ENCODE assay signal across 8 mouse cellular contexts in the genomic region with DNA sequence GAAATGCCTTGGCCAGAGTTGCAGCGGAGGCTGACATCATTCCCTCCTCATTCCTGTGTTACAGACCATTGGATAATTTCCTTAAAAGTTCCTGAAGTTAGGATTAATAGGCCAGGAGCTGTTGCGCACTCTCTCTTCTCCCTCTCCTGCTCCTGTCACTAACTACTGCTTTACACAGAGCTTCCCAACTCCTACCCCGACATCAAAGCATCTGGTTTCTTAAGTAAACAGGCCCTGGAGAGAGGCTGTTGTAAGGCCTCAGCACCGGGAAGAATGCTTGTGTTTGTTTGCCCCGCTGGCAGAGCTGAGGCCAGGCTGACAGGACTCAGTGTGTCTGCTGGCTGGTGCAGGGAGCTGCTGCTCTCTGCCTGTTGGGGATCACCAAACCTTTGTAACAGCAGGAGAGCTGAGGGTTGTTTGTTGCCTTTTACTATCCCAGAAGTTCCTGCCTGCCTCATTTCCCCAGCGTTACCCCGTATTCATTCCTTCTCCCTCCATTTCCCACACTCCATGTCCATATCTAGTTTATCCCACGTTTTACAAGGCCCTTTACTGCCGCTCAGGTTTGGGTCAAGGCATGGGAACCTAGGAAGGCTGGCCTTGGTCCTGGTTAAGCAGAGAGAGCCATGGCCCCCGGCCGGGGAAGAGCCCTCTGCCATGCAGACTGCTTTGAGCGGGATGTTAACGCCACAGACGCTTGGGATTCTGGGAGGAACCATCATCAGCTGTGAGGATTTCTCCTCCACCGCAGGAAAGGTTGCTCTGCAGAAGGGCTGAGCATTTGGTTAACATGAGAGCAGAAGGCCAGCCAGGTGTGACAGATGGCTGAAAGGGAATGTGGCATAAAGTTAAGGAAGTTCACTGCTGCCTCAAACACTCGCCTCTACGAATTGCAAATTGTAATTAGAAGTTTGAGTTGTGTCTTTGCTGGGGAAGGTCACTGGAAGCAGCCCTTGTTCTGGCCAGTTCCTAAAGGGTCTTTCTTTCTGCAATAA. TPM values are rescaled to one million over a fixed set of nuclear protein-coding genes. Genes with fewer than 3 reads are reported as not detected.
DNase-seq lines count a peak whose midpoint lies in the region; ATAC-seq and TF ChIP-seq lines count a peak whose summit lies in the region.

No protein-coding gene starts in this region.

- peak overlapping the region; percentile 29 for H3K4me3 ChIP-seq in left cerebral cortex, adult 2 months
- H3K4me3 ChIP-seq in embryonic facial prominence, embryonic 14.5 days (ENCODE audit: low read depth, low read length): no peak overlapping the region
- no peak overlapping the region for H3K4me3 ChIP-seq in intestine, postnatal 0 days (ENCODE audit: low read depth, low read length)

- H3K4me1 ChIP-seq in embryonic facial prominence, embryonic 14.5 days (ENCODE audit: control insufficient read depth, insufficient read depth, low read length): peaks cover 38% of the 10 kb centered on the region
- peaks cover 7% of the 10 kb centered on the region; the same call in 1 of the 2 replicates for H3K4me1 ChIP-seq in intestine, postnatal 0 days (replicated peaks; ENCODE audit: control insufficient read depth, insufficient read depth, low read length)

- DNase-seq in left cerebral cortex, adult 2 months (ENCODE audit: extremely low spot score in 1 of 2, low spot score in 2 of 2): no peak
- no peak for DNase-seq in left cerebral cortex, adult 8-10 months (ENCODE audit: low spot score in 2 of 2)
- DNase-seq in embryonic facial prominence, embryonic 14.5 days (ENCODE audit: low spot score): peak; percentile 84
- peak; percentile 60 for DNase-seq in lung, postnatal 14 days
- no peak for DNase-seq in thymus, postnatal 4 days
- DNase-seq in adrenal gland, adult 2 months: no peak
- DNase-seq in T-cell, adult 2 months (ENCODE audit: low spot score): no peak

- peak overlapping the region; percentile 26 for H3K9ac ChIP-seq in embryonic facial prominence, embryonic 14.5 days (ENCODE audit: low read depth, low read length)
- H3K9ac ChIP-seq in intestine, postnatal 0 days (ENCODE audit: low read depth, low read length): no peak overlapping the region

- no peaks in the 10 kb centered on the region for H3K9me3 ChIP-seq in embryonic facial prominence, embryonic 14.5 days (ENCODE audit: control insufficient read depth, low read length)
- H3K9me3 ChIP-seq in intestine, postnatal 0 days (ENCODE audit: control insufficient read depth): no peaks in the 10 kb centered on the region

- no peak for TF ChIP-seq CTCF in left cerebral cortex, adult 2 months (IDR thresholded peaks at IDR 0.05)
- no peak for TF ChIP-seq CTCF in intestine, postnatal 0 days (IDR thresholded peaks at IDR 0.05; ENCODE audit: low read depth)

- intact Hi-C loops in left cerebral cortex, adult 2 months (cut with DNase I): loop anchor here (5.0 to 10.0 kb wide), 2 partner anchors 39 to 277 kb away; a partner anchor contains a TSS

- ATAC-seq in embryonic facial prominence, embryonic 14.5 days (ENCODE audit: low read depth): no peak
- ATAC-seq in intestine, postnatal 0 days: peak; percentile 32; the same call in 1 of the 2 replicates

- peak overlapping the region; percentile 85 for H3K27ac ChIP-seq in left cerebral cortex, adult 2 months
- H3K27ac ChIP-seq in embryonic facial prominence, embryonic 14.5 days (replicated peaks; ENCODE audit: low read depth, low read length): peak overlapping the region; percentile 54
- H3K27ac ChIP-seq in intestine, postnatal 0 days (ENCODE audit: low read depth, low read length): peak overlapping the region; percentile 1; the same call in 1 of the 2 replicates

- WGBS in embryonic facial prominence, embryonic 14.5 days: 24% methylated on average over 17 of the region's 17 CpGs
- 41% methylated on average over 17 of the region's 17 CpGs for WGBS in intestine, postnatal 0 days

- no peaks in the 10 kb centered on the region for H3K36me3 ChIP-seq in embryonic facial prominence, embryonic 14.5 days (ENCODE audit: control insufficient read depth, insufficient read depth, low read length)
- no peaks in the 10 kb centered on the region for H3K36me3 ChIP-seq in intestine, postnatal 0 days (ENCODE audit: control insufficient read depth, insufficient read depth)

- H3K27me3 ChIP-seq in embryonic facial prominence, embryonic 14.5 days (replicated peaks; ENCODE audit: control insufficient read depth, insufficient read depth, low read length): no peaks in the 10 kb centered on the region
- no peaks in the 10 kb centered on the region for H3K27me3 ChIP-seq in intestine, postnatal 0 days (replicated peaks; ENCODE audit: control insufficient read depth, insufficient read depth, low read length)

- H3K4me2 ChIP-seq in embryonic facial prominence, embryonic 14.5 days (ENCODE audit: low read depth, low read length): peak overlapping the region; percentile 31
- 0 out of 2 replicates have a peak overlapping the region, but pooled peaks have one; percentile 21 for H3K4me2 ChIP-seq in intestine, postnatal 0 days (replicated peaks; ENCODE audit: low read depth)

RNA-seq across cellular contexts. Expression of a gene that starts 4.2 kb away (rescaled TPM):
- 100 to 1,000 TPM; 310 to 316 TPM for total RNA-seq in left cerebral cortex, adult 2 months (2021)
- 100 to 1,000 TPM; 273 to 299 (median 284) TPM for total RNA-seq in left cerebral cortex, adult 8-10 months (2022)
- 16.5 and 18.0 TPM in 2 replicates for polyA plus RNA-seq in embryonic facial prominence, embryonic 14.5 days (2014; fragmentation: Nextera tagmentation; extraction: Ambion mirVana)
- 4.6 and 5.2 TPM in 2 replicates for polyA plus RNA-seq in intestine, postnatal 0 days (2015; fragmentation: Nextera tagmentation; extraction: Ambion mirVana)
- 10 to 100 TPM; 37.9 to 57.3 TPM for total RNA-seq in adrenal gland, adult 2 months (2021)
- 19.7 and 27.8 TPM in 2 replicates for polyA plus RNA-seq in adrenal gland, adult 2 months (2012; rRNA removed)

RNA-seq across cellular contexts. Expression of a gene that starts 31.4 kb away (rescaled TPM):
- 10 to 100 TPM; 64.9 to 80.9 TPM for total RNA-seq in left cerebral cortex, adult 2 months (2021)
- total RNA-seq in left cerebral cortex, adult 8-10 months (2022): 10 to 100 TPM; 73.0 to 80.5 (median 79.0) TPM
- 303 and 324 TPM in 2 replicates for polyA plus RNA-seq in embryonic facial prominence, embryonic 14.5 days (2014; fragmentation: Nextera tagmentation; extraction: Ambion mirVana)
- polyA plus RNA-seq in intestine, postnatal 0 days (2015; fragmentation: Nextera tagmentation; extraction: Ambion mirVana): 166 and 179 TPM in 2 replicates
- total RNA-seq in adrenal gland, adult 2 months (2021): 10 to 100 TPM; 74.4 to 87.2 TPM
- 13.3 and 13.4 TPM in 2 replicates for polyA plus RNA-seq in adrenal gland, adult 2 months (2012; rRNA removed)

Comparison
In these comparisons a context has a peak if more than half of its experiments do, and no peak if none do; other contexts are left out.
1. DNase-seq: peak in embryonic facial prominence, embryonic 14.5 days (single experiment) and lung, postnatal 14 days (single experiment); none in left cerebral cortex, adult 2 months (0 of 2), left cerebral cortex, adult 8-10 months (0 of 2), thymus, postnatal 4 days (single experiment), adrenal gland, adult 2 months (single experiment) and T-cell, adult 2 months (single experiment).
2. H3K27ac ChIP-seq: peak in every context shown above with its lines; median percentile 85 in left cerebral cortex, adult 2 months; 54 in embryonic facial prominence, embryonic 14.5 days; 1 in intestine, postnatal 0 days.
3. RNA of a gene that starts 4.2 kb away (total RNA-seq): 310 to 316 TPM in left cerebral cortex, adult 2 months and 273 to 299 TPM in left cerebral cortex, adult 8-10 months; 37.9 to 57.3 TPM in adrenal gland, adult 2 months; every median in the first group is over 4 times any median in the second.